Mouse (Mus musculus): ENCODE results near the gene Sun3. TPM values are rescaled to one million over a fixed set of nuclear protein-coding genes. Genes with fewer than 3 reads are reported as not detected.

Gene Sun3
- not detected in 2 replicates for polyA plus RNA-seq (2015; fragmentation: Nextera tagmentation; extraction: Ambion mirVana)

GRCm38 (mm10) chr11:9048703-9049060 lies at the start of gene Sun3:
Gene Sun3, minus strand, starts transcription at chr11:9048991.

GRCm38 (mm10) chr11:9048011-9048702 lies 634 bp downstream of the Sun3 start, which contains the start of gene Gm11992:
Gene Gm11992, plus strand, starts transcription at chr11:9048594.

DNA sequence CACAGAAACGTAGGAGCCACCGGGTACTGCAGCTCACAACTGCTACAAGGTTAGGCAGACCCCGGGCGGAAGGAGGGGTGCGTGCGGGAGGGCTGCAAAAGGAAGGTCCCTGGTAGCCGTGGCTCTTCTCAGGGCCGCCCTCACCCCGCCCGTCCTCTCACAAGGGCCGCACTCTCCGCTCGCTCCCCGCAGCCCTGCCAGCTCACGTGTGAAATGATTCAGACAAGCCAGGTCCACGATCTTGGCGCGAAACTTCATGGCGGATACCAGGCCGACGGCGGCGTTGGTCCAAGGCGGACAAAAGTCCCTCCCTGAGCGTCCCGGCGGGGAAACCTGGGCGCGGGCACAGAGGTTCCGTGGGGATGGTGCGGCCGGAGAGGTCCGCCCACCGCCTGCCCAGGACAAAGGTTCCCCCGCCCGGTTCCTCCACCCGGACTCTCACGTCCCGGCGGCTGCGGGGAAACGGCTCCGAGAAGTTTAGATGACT lies 37.9 kb downstream of the Sun3 start, which contains the start of gene Hus1:
Gene Hus1 (minus strand): TSS at position 339 of the 487 bp plus-strand sequence.

GRCm38 (mm10) chr11:8973166-8973565 lies 75.6 kb downstream of the Sun3 start, which contains the start of gene Pkd1l1:
Gene Pkd1l1, minus strand, starts transcription at chr11:8973266.

Other genes with a start within 250 kb of the Sun3 start
- gene Pkd1l1, start 75.7 kb downstream of the Sun3 start, polyA plus RNA-seq (2015; fragmentation: Nextera tagmentation; extraction: Ambion mirVana) = 0.12 and 0.21 TPM in 2 replicates
- gene Hus1, start 37.8 kb downstream of the Sun3 start, polyA plus RNA-seq (2015; fragmentation: Nextera tagmentation; extraction: Ambion mirVana) = 8.5 and 9.2 TPM in 2 replicates
- gene Gm11992, start 397 bp downstream of the Sun3 start, polyA plus RNA-seq (2015; fragmentation: Nextera tagmentation; extraction: Ambion mirVana) = 0.27 and 0.29 TPM in 2 replicates
- 6.5 and 7.7 TPM in 2 replicates for gene Upp1, start 69.1 kb upstream of the Sun3 start, polyA plus RNA-seq (2015; fragmentation: Nextera tagmentation; extraction: Ambion mirVana)
- gene Abca13, start 143.0 kb upstream of the Sun3 start, polyA plus RNA-seq (2015; fragmentation: Nextera tagmentation; extraction: Ambion mirVana) = 0.84 and 1.5 TPM in 2 replicates

Data from spleen, postnatal 0 days (tissue).